ENCODE assay signal across 9 mouse cellular contexts in the genomic region with DNA sequence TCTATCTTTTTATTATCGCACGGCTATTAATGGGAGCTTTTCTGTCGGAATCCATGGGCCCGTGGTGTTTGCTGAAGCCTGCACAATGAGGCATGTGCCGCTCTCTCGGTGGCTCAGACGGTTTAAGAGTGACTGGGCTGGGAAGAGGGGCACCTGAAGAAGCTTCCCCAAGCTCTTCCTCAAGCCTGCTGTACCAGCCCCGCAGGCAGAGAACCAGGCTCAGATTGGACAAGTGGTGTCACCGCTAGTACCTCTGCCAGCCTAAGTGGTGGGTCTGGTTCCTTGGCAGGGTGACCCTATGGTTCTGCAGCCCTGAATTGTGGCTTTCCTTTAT. TPM values are rescaled to one million over a fixed set of nuclear protein-coding genes. Genes with fewer than 3 reads are reported as not detected.
DNase-seq lines count a peak whose midpoint lies in the region; ATAC-seq and TF ChIP-seq lines count a peak whose summit lies in the region.
"Had no signal": no experiment of that assay in that cellular context is flagged by ENCODE, and none has a peak within 500 bp of the region (broad histone marks: within the 10 kb centered on the region; RNA-seq: fewer than 3 reads in every experiment).

No protein-coding gene starts in this region.

- H3K9ac ChIP-seq in liver, postnatal 0 days (replicated peaks): no peak overlapping the region
- peak overlapping the region; percentile 49; the same call in 1 of the 2 replicates for H3K9ac ChIP-seq in hindbrain, embryonic 13.5 days
- no peak overlapping the region for H3K9ac ChIP-seq in neural tube, embryonic 14.5 days (replicated peaks; ENCODE audit: low read depth, low read length)

- H3K4me3 ChIP-seq in liver, postnatal 0 days (ENCODE audit: low read depth, low read length): no peak overlapping the region
- no peak overlapping the region for H3K4me3 ChIP-seq in hindbrain, embryonic 13.5 days
- no peak overlapping the region for H3K4me3 ChIP-seq in neural tube, embryonic 14.5 days (ENCODE audit: low read depth, low read length)

- H3K36me3 ChIP-seq in liver, postnatal 0 days (replicated peaks; ENCODE audit: insufficient read depth, low read length): no peaks in the 10 kb centered on the region
- H3K36me3 ChIP-seq in hindbrain, embryonic 13.5 days: no peaks in the 10 kb centered on the region
- H3K36me3 ChIP-seq in neural tube, embryonic 14.5 days (ENCODE audit: control insufficient read depth, insufficient read depth, low read length): no peaks in the 10 kb centered on the region

- TF ChIP-seq CTCF in liver, postnatal 0 days (IDR thresholded peaks at IDR 0.05; ENCODE audit: low read depth): no peak

- H3K9me3 ChIP-seq in liver, postnatal 0 days (ENCODE audit: low read length): no peaks in the 10 kb centered on the region
- no peaks in the 10 kb centered on the region for H3K9me3 ChIP-seq in hindbrain, embryonic 13.5 days
- H3K9me3 ChIP-seq in neural tube, embryonic 14.5 days (ENCODE audit: control insufficient read depth, low read length): no peaks in the 10 kb centered on the region

- DNase-seq in embryo, embryonic 9.5 days (ENCODE audit: extremely low spot score): peak; percentile 38
- no peak for DNase-seq in embryo, embryonic 10.5 days (ENCODE audit: low spot score)
- DNase-seq in liver, postnatal 0 days: no peak
- no peak for DNase-seq in liver
- DNase-seq in spleen, postnatal 36 days (ENCODE audit: low spot score in 2 of 2): no peak
- no peak for DNase-seq in layer of hippocampus, postnatal 36 days
- DNase-seq: cerebellum, adult 2 months had no signal

- no peaks in the 10 kb centered on the region for H3K27me3 ChIP-seq in liver, postnatal 0 days (ENCODE audit: insufficient read depth, low read length)
- H3K27me3 ChIP-seq in hindbrain, embryonic 13.5 days: no peaks in the 10 kb centered on the region
- no peaks in the 10 kb centered on the region for H3K27me3 ChIP-seq in neural tube, embryonic 14.5 days (ENCODE audit: control insufficient read depth, insufficient read depth, low read length)

- ATAC-seq in liver, postnatal 0 days: no peak
- ATAC-seq in hindbrain, embryonic 13.5 days (ENCODE audit: low FRiP score): 0 out of 2 replicates have a peak, but pooled peaks have one; percentile 6
- ATAC-seq in neural tube, embryonic 14.5 days (ENCODE audit: low read depth): 0 out of 2 replicates have a peak, but pooled peaks have one; percentile 3

- no peak for TF ChIP-seq EP300 in liver, postnatal 0 days (IDR thresholded peaks at IDR 0.05; ENCODE audit: low read depth)

- H3K4me2 ChIP-seq in liver, postnatal 0 days (ENCODE audit: low read depth, low read length): no peak overlapping the region
- peak overlapping the region; percentile 48; the same call in 1 of the 2 replicates for H3K4me2 ChIP-seq in hindbrain, embryonic 13.5 days
- no peak overlapping the region for H3K4me2 ChIP-seq in neural tube, embryonic 14.5 days (ENCODE audit: low read depth, low read length)

- WGBS in liver, postnatal 0 days (ENCODE audit: insufficient replicate concordance): 63% methylated on average over 9 of the region's 9 CpGs
- WGBS in hindbrain, embryonic 13.5 days: 31% methylated on average over 9 of the region's 9 CpGs
- WGBS in neural tube, embryonic 14.5 days: 31% methylated on average over 9 of the region's 9 CpGs

- H3K4me1 ChIP-seq in liver, postnatal 0 days (ENCODE audit: insufficient read depth): peaks cover 25% of the 10 kb centered on the region
- peaks cover 26% of the 10 kb centered on the region for H3K4me1 ChIP-seq in hindbrain, embryonic 13.5 days (replicated peaks)
- peaks cover 16% of the 10 kb centered on the region for H3K4me1 ChIP-seq in neural tube, embryonic 14.5 days (ENCODE audit: control insufficient read depth, insufficient read depth, low read length)

- H3K27ac ChIP-seq in liver, postnatal 0 days (ENCODE audit: low read depth): peak overlapping the region; percentile 34; the same call in 1 of the 2 replicates
- peak overlapping the region; percentile 74 for H3K27ac ChIP-seq in hindbrain, embryonic 13.5 days
- H3K27ac ChIP-seq in neural tube, embryonic 14.5 days (ENCODE audit: low read depth, low read length): no peak overlapping the region

RNA-seq across cellular contexts. Expression of gene Ddit4, which starts 13.7 kb away (rescaled TPM):
- polyA plus RNA-seq in liver, postnatal 0 days (2015; fragmentation: Nextera tagmentation; extraction: Ambion mirVana): 3.6 and 5.2 TPM in 2 replicates
- 64.8 and 69.6 TPM in 2 replicates for polyA plus RNA-seq in hindbrain, embryonic 13.5 days (2015; fragmentation: Nextera tagmentation; extraction: Ambion mirVana)
- 4.2 and 6.5 TPM in 2 replicates for polyA plus RNA-seq in neural tube, embryonic 14.5 days (2014; fragmentation: Nextera tagmentation; extraction: Ambion mirVana)
- total RNA-seq in layer of hippocampus, postnatal 36 days (2021): 10 to 100 TPM; 89.5 to 96.2 TPM

RNA-seq across cellular contexts. Expression of gene Ascc1, which starts 37.3 kb away (rescaled TPM):
- polyA plus RNA-seq in liver, postnatal 0 days (2015; fragmentation: Nextera tagmentation; extraction: Ambion mirVana): 14.1 and 14.7 TPM in 2 replicates
- 47.1 and 47.5 TPM in 2 replicates for polyA plus RNA-seq in hindbrain, embryonic 13.5 days (2015; fragmentation: Nextera tagmentation; extraction: Ambion mirVana)
- polyA plus RNA-seq in neural tube, embryonic 14.5 days (2014; fragmentation: Nextera tagmentation; extraction: Ambion mirVana): 43.6 and 46.7 TPM in 2 replicates
- 10 to 100 TPM; 14.3 to 18.1 TPM for total RNA-seq in layer of hippocampus, postnatal 36 days (2021)

RNA-seq across cellular contexts. Expression of gene Anapc16, which starts 37.6 kb away (rescaled TPM):
- polyA plus RNA-seq in liver, postnatal 0 days (2015; fragmentation: Nextera tagmentation; extraction: Ambion mirVana): 37.3 and 37.7 TPM in 2 replicates
- 127 and 134 TPM in 2 replicates for polyA plus RNA-seq in hindbrain, embryonic 13.5 days (2015; fragmentation: Nextera tagmentation; extraction: Ambion mirVana)
- 116 and 120 TPM in 2 replicates for polyA plus RNA-seq in neural tube, embryonic 14.5 days (2014; fragmentation: Nextera tagmentation; extraction: Ambion mirVana)
- total RNA-seq in layer of hippocampus, postnatal 36 days (2021): 10 to 100 TPM; 69.8 to 71.1 TPM
